Mouse (Mus musculus) forebrain, postnatal 0 days (tissue): ENCODE measurements at regions not wholly inside any gene's neighbourhood (a gene's known extent, or its start where the extent isn't known, plus 50 kb on each side); places are given as distances from the start of the nearest gene placed in this dataset.

ENCODE experiments used
- ATAC-seq: fragments of 200-750 bp; cut with Nextera tagmentation; 2 replicates; pipeline ENCODE4 v1.8.0; 2017; ENCODE audit warnings: mild to moderate bottlenecking, moderate library complexity
- DNase-seq: peaks from one replicate; pipeline ENCODE4 v3.0.0-alpha.2; 2015
- H3K27ac ChIP-seq: fragments of 300-500 bp; sonication (generic); 2 replicates; pipeline ENCODE4 v1.5.1; 2014; ENCODE audit warnings: low read depth, mild to moderate bottlenecking, antibody characterized with exemption, low read length, moderate library complexity, mixed read lengths
- H3K27me3 ChIP-seq: fragments of 300-500 bp; sonication (generic); 2 replicates; pipeline ENCODE4 v1.6.1; 2014; ENCODE audit warnings: mild to moderate bottlenecking, low read length, mixed read lengths; ENCODE audit not compliant: insufficient read depth
- H3K36me3 ChIP-seq: fragments of 300-500 bp; sonication (generic); 2 replicates; pipeline ENCODE4 v1.6.1; 2014; ENCODE audit warnings: mild to moderate bottlenecking, moderate library complexity; ENCODE audit not compliant: insufficient read depth
- H3K4me1 ChIP-seq: fragments of 300-500 bp; sonication (generic); 2 replicates; pipeline ENCODE4 v1.6.1; 2014; ENCODE audit warnings: antibody characterized with exemption; ENCODE audit not compliant: insufficient read depth
- H3K4me2 ChIP-seq: fragments of 300-500 bp; sonication (generic); 2 replicates; pipeline ENCODE4 v1.6.1; 2014; ENCODE audit warnings: low read depth, mild to moderate bottlenecking, moderate library complexity
- H3K4me3 ChIP-seq: fragments of 300-500 bp; sonication (generic); 2 replicates; pipeline ENCODE4 v1.5.1; 2014; ENCODE audit warnings: low read depth, low read length, mixed read lengths
- H3K9ac ChIP-seq: fragments of 300-500 bp; sonication (generic); 2 replicates; pipeline ENCODE4 v1.6.1; 2014; ENCODE audit warnings: mild to moderate bottlenecking
- H3K9me3 ChIP-seq: fragments of 300-500 bp; sonication (generic); 2 replicates; pipeline ENCODE4 v1.6.1; 2016; ENCODE audit warnings: low read length
- CTCF ChIP-seq: sonication (generic); IDR thresholded peaks from 2 replicates; pipeline ENCODE4 v1.5.1; 2016; ENCODE audit warnings: antibody characterized with exemption, control low read depth, low read depth
- WGBS: fragments of 180-500 bp; shearing (Covaris S2); extraction: QIAGEN DNeasy Blood & Tissue Kit; methylation state at CpG from one replicate; pipeline ENCODE4 v1.1.7; 2014; 5-methylcytosine and 5-hydroxymethylcytosine counted together

- no peak for TF ChIP-seq CTCF
- 13% methylated on average over 15 of the region's 15 CpGs for WGBS
- Histone ChIP-seq H3K27me3 (no peaks in the 10 kb centered on the region), H3K4me3 (peak overlapping the region; percentile 14; the same call in 1 of the 2 replicates), H3K4me1 (peaks cover 36% of the 10 kb centered on the region), H3K9me3 (no peaks in the 10 kb centered on the region), H3K4me2 (peak overlapping the region; percentile 45), H3K36me3 (no peaks in the 10 kb centered on the region), H3K9ac (peak overlapping the region; percentile 31), H3K27ac (no peak overlapping the region)
- ATAC-seq (0 out of 2 replicates have a peak, but pooled peaks have one; percentile 10), DNase-seq (peak; percentile 79)
Measured at GRCm38 (mm10) chr14:105499319-105499895, 241.0 kb downstream of the Ndfip2 start.

- Histone ChIP-seq H3K36me3 (no peaks in the 10 kb centered on the region), H3K9me3 (no peaks in the 10 kb centered on the region), H3K4me2 (no peak overlapping the region), H3K27me3 (no peaks in the 10 kb centered on the region), H3K9ac (no peak overlapping the region), H3K4me3 (no peak overlapping the region), H3K27ac (peak overlapping the region; percentile 69; the same call in 1 of the 2 replicates), H3K4me1 (peaks cover 36% of the 10 kb centered on the region)
- TF ChIP-seq CTCF: no peak
- ATAC-seq (peak; percentile 47), DNase-seq (peak; percentile 58)
- WGBS: 56% methylated on average over 10 of the region's 10 CpGs
Measured at GRCm38 (mm10) chr14:105498155-105498906, 240.0 kb downstream of the Ndfip2 start.

DNA sequence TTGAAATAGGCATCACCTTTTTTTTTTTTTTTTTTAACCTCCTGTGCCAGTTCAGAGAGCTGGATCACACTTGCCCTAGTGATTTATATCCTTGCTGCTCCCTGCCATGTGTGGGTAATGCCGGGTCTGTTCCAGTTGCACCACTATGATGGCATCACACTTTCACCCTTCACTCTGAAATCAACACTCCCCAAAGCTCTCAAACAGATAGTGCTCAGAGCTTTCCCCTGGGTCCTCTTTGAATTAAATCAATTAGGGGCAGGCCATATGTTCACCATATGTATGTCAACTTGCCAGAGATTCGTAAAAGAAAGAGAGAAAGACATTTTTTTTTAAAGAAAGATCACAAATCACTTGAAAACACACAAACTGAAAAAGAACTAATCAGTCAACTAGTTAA, 236.8 kb downstream of the Ndfip2 start:
- ATAC-seq: peak; percentile 53; the same call in 1 of the 2 replicates
- TF ChIP-seq CTCF: no peak
- 51% methylated on average over 2 of the region's 2 CpGs for WGBS

DNA sequence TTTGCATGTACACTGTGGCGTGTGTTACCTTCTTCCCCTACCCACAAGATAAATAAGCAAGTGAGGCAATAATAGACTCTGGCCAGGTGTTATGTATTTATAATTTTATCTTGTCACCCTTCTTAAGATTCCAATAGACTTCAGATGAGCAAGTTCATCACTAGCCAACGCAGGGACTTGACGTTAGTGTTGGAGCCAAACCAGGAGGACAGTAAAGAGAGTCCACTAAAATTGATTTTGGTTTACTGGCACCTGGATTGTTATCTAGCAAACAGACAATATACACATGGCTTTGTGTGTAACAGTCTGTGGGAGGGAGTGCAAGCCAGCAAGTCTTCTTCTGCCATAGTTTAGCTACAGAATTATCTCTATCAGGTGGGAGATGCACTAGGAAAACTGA, 236.0 kb downstream of the Ndfip2 start:
- TF ChIP-seq CTCF: no peak
- Histone ChIP-seq H3K27ac (no peak overlapping the region), H3K36me3 (no peaks in the 10 kb centered on the region), H3K4me1 (peaks cover 13% of the 10 kb centered on the region), H3K4me3 (no peak overlapping the region), H3K9ac (no peak overlapping the region), H3K27me3 (no peaks in the 10 kb centered on the region), H3K9me3 (no peaks in the 10 kb centered on the region), H3K4me2 (no peak overlapping the region)
- DNase-seq (no peak), ATAC-seq (no peak)
- 85% methylated on average over 3 of the region's 3 CpGs for WGBS

More for the DNA sequence above, 236.8 kb downstream of the Ndfip2 start:
- Histone ChIP-seq H3K36me3 (no peaks in the 10 kb centered on the region), H3K4me2 (no peak overlapping the region), H3K4me3 (no peak overlapping the region), H3K9ac (no peak overlapping the region), H3K27me3 (no peaks in the 10 kb centered on the region), H3K27ac (no peak overlapping the region), H3K4me1 (peaks cover 18% of the 10 kb centered on the region), H3K9me3 (no peaks in the 10 kb centered on the region)
- peak; percentile 45 for DNase-seq

DNA sequence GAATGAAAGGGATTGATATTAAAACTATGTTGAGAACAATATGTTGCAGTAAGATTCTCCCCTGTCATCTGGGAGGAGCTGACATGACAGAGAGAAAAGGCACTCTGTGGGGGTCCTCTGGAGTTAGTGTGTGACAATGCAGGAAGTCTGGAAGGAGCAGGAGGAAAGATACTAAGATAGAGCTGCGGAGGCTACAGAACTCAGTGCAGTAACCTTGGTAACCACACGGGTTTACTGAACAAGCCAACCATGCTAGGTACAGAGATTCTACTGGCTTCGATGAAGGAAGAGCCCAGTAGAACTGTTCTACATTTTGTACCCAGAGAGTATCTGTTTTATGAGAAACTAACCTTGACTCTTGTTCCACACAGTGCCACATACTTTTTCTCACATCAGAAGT, 231.8 kb downstream of the Ndfip2 start:
- no peak overlapping the region for H3K9ac ChIP-seq
- no peaks in the 10 kb centered on the region for H3K27me3 ChIP-seq
- WGBS: 47% methylated on average over 3 of the region's 3 CpGs
- ATAC-seq (peak; percentile 77), DNase-seq (no peak)
- no peak for TF ChIP-seq CTCF
- no peak overlapping the region for H3K4me3 ChIP-seq
- no peak overlapping the region; the same call in 1 of the 2 replicates for H3K27ac ChIP-seq
- no peak overlapping the region for H3K4me2 ChIP-seq
- H3K36me3 ChIP-seq: no peaks in the 10 kb centered on the region
- no peaks in the 10 kb centered on the region for H3K4me1 ChIP-seq
- H3K9me3 ChIP-seq: no peaks in the 10 kb centered on the region

DNA sequence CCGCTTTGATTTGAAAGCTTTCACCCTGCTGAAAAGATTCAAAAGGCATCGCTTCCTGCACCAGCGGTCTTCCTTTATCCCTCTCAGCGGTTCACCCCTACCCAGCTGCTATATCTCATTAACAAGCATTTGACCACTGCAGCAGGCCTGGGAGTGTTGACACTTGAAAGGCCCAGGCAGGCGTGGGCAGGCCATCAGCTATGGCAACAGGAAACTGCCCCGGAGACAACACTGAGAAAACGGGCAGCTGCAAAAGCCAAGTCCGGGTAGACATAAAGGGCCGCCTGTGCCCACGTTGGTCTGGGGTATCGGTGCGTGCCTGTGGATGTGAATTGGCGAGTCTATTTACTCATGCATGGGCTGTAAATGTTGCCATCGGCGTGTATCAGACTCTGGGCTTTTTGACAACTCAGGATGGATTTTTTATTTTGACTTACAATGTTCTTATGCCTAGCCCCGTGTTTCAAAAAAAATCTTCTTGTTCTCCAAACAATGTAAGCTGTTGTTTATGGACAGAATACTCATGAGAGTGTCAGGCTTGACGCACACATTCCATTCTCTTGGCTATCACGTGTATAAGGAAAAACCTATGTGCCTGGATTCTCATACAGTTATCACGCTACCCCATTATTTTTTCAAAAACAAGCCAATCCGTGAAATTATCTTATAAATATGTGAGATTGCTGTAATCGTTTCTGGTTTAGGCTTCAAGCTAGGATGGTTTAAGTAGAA, 225.1 kb downstream of the Ndfip2 start:
- H3K9me3 ChIP-seq: no peaks in the 10 kb centered on the region
- H3K27ac ChIP-seq: peak overlapping the region; percentile 36
- DNase-seq (peak; percentile 76), ATAC-seq (peak; percentile 93)
- no peaks in the 10 kb centered on the region; the same call in 1 of the 2 replicates for H3K27me3 ChIP-seq
- H3K4me2 ChIP-seq: peak overlapping the region; percentile 52
- H3K36me3 ChIP-seq: no peaks in the 10 kb centered on the region
- H3K9ac ChIP-seq: peak overlapping the region; percentile 45
- H3K4me1 ChIP-seq: peaks cover 10% of the 10 kb centered on the region; the same call in 1 of the 2 replicates
- TF ChIP-seq CTCF: no peak
- WGBS: 7% methylated on average over 21 of the region's 21 CpGs
- peak overlapping the region; percentile 28 for H3K4me3 ChIP-seq
